Mouse (Mus musculus) midbrain, embryonic 13.5 days (tissue): ENCODE measurements around the gene Stoml3. TPM values are rescaled to one million over a fixed set of nuclear protein-coding genes. Genes with fewer than 3 reads are reported as not detected.

Experiments used
- ATAC-seq: fragments of 200-750 bp; cut with Nextera tagmentation; 2 replicates; pipeline ENCODE4 v1.8.0; 2017; ENCODE audit warnings: mild to moderate bottlenecking, moderate TSS enrichment, moderate library complexity
- H3K27ac ChIP-seq: fragments of 300-500 bp; sonication (generic); 2 replicates; pipeline ENCODE4 v1.5.1; 2015; ENCODE audit warnings: inconsistent platforms, mild to moderate bottlenecking, moderate library complexity
- H3K27me3 ChIP-seq: fragments of 300-500 bp; sonication (generic); 2 replicates; pipeline ENCODE4 v1.6.1; 2015; ENCODE audit warnings: mild to moderate bottlenecking, inconsistent platforms
- H3K36me3 ChIP-seq: fragments of 300-500 bp; sonication (generic); 2 replicates; pipeline ENCODE4 v1.6.1; 2015; ENCODE audit warnings: mild to moderate bottlenecking, inconsistent platforms
- H3K4me1 ChIP-seq: fragments of 300-500 bp; sonication (generic); replicated peaks from 2 replicates; pipeline ENCODE4 v1.6.1; 2015; ENCODE audit warnings: inconsistent platforms
- H3K4me2 ChIP-seq: fragments of 300-500 bp; sonication (generic); replicated peaks from 2 replicates; pipeline ENCODE4 v1.6.1; 2015; ENCODE audit warnings: moderate library complexity, mild to moderate bottlenecking, inconsistent platforms
- H3K4me3 ChIP-seq: fragments of 300-500 bp; sonication (generic); replicated peaks from 2 replicates; pipeline ENCODE4 v1.5.1; 2015; ENCODE audit warnings: mild to moderate bottlenecking, inconsistent platforms
- H3K9ac ChIP-seq: fragments of 300-500 bp; sonication (generic); replicated peaks from 2 replicates; pipeline ENCODE4 v1.6.1; 2015; ENCODE audit warnings: mild to moderate bottlenecking, inconsistent platforms
- H3K9me3 ChIP-seq: fragments of 300-500 bp; sonication (generic); 2 replicates; pipeline ENCODE4 v1.6.1; 2016; ENCODE audit warnings: mild to moderate bottlenecking, inconsistent platforms
- WGBS: fragments of 180-500 bp; shearing (Covaris S2); methylation state at CpG from one replicate; pipeline ENCODE4 v1.1.7; 2015; 5-methylcytosine and 5-hydroxymethylcytosine counted together
- polyA plus RNA-seq: library from polyadenylated mRNA; unstranded; fragments of >200 nt; fragmentation: Nextera tagmentation; extraction: Ambion mirVana; gene quantifications from 2 replicates; pipeline ENCODE4 v1.2.1, GENCODE M21; 2015

The Stoml3 gene
- polyA plus RNA-seq, 1 experiment from 2014 or later = not detected

- Histone ChIP-seq H3K4me3 (peak within 1 kb of the TSS; percentile 87), H3K9ac (peak within 1 kb of the TSS; percentile 89), H3K9me3 (no peaks in the 10 kb centered on the region), H3K4me1 (peaks cover 46% of the 10 kb centered on the region), H3K4me2 (peak within 1 kb of the TSS; percentile 82), H3K27me3 (no peaks in the 10 kb centered on the region), H3K36me3 (peaks cover 25% of the 10 kb centered on the region), H3K27ac (peak within 1 kb of the TSS; percentile 92)
- ATAC-seq = peak; percentile 99
- WGBS = under 1% methylated on average over 52 of the region's 52 CpGs
Observed at GRCm38 (mm10) chr3:53463046-53463764, 25.2 kb upstream of the Stoml3 start, which contains the start of the genes Nhlrc3 and Proser1. TSS of gene Nhlrc3 (minus strand) at chr3:53463332. TSS of gene Proser1 (plus strand) at chr3:53463666.

DNA sequence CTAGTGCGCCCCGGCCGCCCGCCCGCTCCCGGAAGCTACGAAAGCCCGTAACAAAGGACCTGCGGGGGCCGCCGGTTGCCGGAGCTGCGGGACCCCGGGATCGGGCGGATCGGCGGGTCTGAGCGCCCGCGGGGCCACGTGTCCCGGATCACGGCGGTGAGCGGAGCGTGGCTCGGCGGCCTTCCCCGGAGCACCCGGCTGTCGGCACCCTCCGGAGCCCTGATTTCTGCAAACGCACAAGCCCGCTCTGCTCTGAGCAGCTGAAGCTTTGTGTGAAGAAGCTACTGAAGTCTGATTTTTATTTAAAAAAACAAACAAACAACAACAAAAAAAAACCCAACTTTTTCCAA lies 24.7 kb upstream of the Stoml3 start:
- H3K36me3 ChIP-seq = peaks cover 20% of the 10 kb centered on the region
- H3K4me1 ChIP-seq = peaks cover 50% of the 10 kb centered on the region
- H3K4me2 ChIP-seq = peak overlapping the region; percentile 72
- H3K27me3 ChIP-seq = no peaks in the 10 kb centered on the region
- under 1% methylated on average over 33 of the region's 35 CpGs for WGBS
- peak overlapping the region; percentile 89 for H3K9ac ChIP-seq
- H3K4me3 ChIP-seq = peak overlapping the region; percentile 87
- H3K9me3 ChIP-seq = no peaks in the 10 kb centered on the region
- peak; percentile 84 for ATAC-seq
- peak overlapping the region; percentile 92 for H3K27ac ChIP-seq

- Histone ChIP-seq H3K4me1 (peaks cover 50% of the 10 kb centered on the region), H3K4me3 (peak overlapping the region; percentile 87), H3K27ac (peak overlapping the region; percentile 92), H3K36me3 (peaks cover 23% of the 10 kb centered on the region), H3K27me3 (no peaks in the 10 kb centered on the region), H3K9me3 (no peaks in the 10 kb centered on the region), H3K9ac (peak overlapping the region; percentile 89), H3K4me2 (peak overlapping the region; percentile 72)
- no peak for ATAC-seq
- under 1% methylated on average over 20 of the region's 20 CpGs for WGBS
Observed at GRCm38 (mm10) chr3:53464146-53464698, 24.2 kb upstream of the Stoml3 start.

- no peak for ATAC-seq
- WGBS = 67% methylated on average over 6 of the region's 6 CpGs
- Histone ChIP-seq H3K4me2 (peak overlapping the region; percentile 72), H3K4me3 (peak overlapping the region; percentile 87), H3K27ac (no peak overlapping the region), H3K9me3 (no peaks in the 10 kb centered on the region), H3K27me3 (no peaks in the 10 kb centered on the region), H3K9ac (peak overlapping the region; percentile 53), H3K36me3 (peaks cover 24% of the 10 kb centered on the region), H3K4me1 (peaks cover 50% of the 10 kb centered on the region)
Observed at GRCm38 (mm10) chr3:53465330-53465729, 23.1 kb upstream of the Stoml3 start.

DNA sequence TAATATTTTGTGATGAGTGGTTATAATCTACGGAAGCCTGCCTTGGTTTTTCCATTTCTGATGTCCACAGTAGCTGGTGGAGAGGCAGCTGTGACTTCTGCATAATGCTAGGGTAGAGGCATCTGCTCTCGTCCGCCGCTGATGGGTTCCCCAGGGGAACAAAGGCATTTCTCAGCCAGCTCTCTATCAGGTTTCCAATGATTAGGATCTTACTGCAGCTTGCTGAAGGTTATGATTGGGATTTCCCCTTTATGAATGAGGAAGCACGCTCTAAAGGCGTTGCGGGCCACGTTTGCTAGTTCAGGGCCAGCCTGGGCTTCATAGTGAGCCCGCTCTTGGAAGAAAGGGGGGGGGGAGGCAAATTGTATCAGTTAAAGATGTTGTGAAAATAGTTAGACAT lies 22.0 kb upstream of the Stoml3 start:
- Histone ChIP-seq H3K9ac (peak overlapping the region; percentile 54; the same call in 1 of the 2 replicates), H3K27me3 (no peaks in the 10 kb centered on the region), H3K9me3 (no peaks in the 10 kb centered on the region), H3K4me3 (peak overlapping the region; percentile 87), H3K27ac (no peak overlapping the region), H3K4me2 (peak overlapping the region; percentile 72), H3K4me1 (peaks cover 45% of the 10 kb centered on the region), H3K36me3 (peaks cover 25% of the 10 kb centered on the region)
- no peak for ATAC-seq
- 68% methylated on average over 9 of the region's 9 CpGs for WGBS

GRCm38 (mm10) chr3:53467356-53467755 lies 21.1 kb upstream of the Stoml3 start:
- no peak for ATAC-seq
- H3K27ac ChIP-seq = no peak overlapping the region
- H3K4me1 ChIP-seq = peaks cover 39% of the 10 kb centered on the region
- peaks cover 33% of the 10 kb centered on the region for H3K36me3 ChIP-seq
- no peak overlapping the region for H3K4me2 ChIP-seq
- 89% methylated on average over 5 of the region's 5 CpGs for WGBS
- H3K9me3 ChIP-seq = no peaks in the 10 kb centered on the region
- no peaks in the 10 kb centered on the region for H3K27me3 ChIP-seq
- H3K9ac ChIP-seq = no peak overlapping the region
- H3K4me3 ChIP-seq = no peak overlapping the region; the same call in 1 of the 2 replicates

GRCm38 (mm10) chr3:53469650-53470049 lies 18.8 kb upstream of the Stoml3 start:
- Histone ChIP-seq H3K9ac (no peak overlapping the region), H3K4me3 (no peak overlapping the region), H3K4me1 (peaks cover 34% of the 10 kb centered on the region), H3K27me3 (no peaks in the 10 kb centered on the region), H3K4me2 (no peak overlapping the region), H3K36me3 (peaks cover 56% of the 10 kb centered on the region), H3K27ac (no peak overlapping the region), H3K9me3 (no peaks in the 10 kb centered on the region)
- ATAC-seq = no peak
- WGBS = 94% methylated on average over 5 of the region's 5 CpGs

DNA sequence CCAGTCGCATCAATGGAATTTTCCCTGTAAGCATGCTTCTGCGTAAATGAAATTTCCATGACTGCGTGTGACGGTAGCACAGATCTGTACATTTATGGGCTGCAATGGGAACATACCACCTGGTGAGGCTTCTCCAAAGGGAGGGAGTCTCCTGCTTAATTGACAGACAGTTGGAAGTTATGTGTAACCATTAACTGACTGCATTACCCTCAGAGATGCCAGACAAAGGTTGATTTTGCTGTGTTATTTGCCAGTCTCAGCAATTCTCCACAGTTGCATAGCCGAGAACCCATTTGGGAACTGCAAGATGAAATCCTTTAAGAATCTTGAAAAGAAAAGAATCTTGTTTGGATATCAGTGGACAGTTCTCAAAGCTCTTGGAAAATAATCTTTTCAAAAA lies 16.4 kb upstream of the Stoml3 start:
- 98% methylated on average over 5 of the region's 5 CpGs for whole genome bisulfite sequencing
- no peak overlapping the region for H3K9ac ChIP-seq
- ATAC-seq = no peak
- H3K4me3 ChIP-seq = no peak overlapping the region
- peaks cover 76% of the 10 kb centered on the region for H3K36me3 ChIP-seq
- no peaks in the 10 kb centered on the region for H3K27me3 ChIP-seq
- H3K9me3 ChIP-seq = no peaks in the 10 kb centered on the region
- no peak overlapping the region for H3K4me2 ChIP-seq
- no peak overlapping the region for H3K27ac ChIP-seq
- H3K4me1 ChIP-seq = peaks cover 10% of the 10 kb centered on the region

DNA sequence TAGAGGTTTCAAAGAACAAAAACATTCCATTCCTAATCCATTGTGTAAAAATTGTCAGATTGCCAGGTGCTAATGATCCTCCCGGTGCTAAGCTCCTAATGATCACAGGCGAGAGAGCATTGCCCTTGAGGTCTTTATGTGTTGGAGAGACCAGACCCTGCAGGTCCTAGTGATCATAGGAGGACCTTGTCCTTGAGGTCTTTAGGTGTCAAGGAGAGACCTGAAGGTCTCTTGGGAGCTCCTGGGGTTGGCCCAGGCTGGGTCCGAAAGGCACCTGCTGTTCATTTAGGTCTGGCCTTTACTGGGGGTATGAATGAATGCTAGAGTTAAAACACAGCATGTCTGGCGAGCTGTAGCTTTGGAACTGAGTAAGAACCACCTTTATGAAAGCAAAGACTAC lies 14.3 kb upstream of the Stoml3 start:
- H3K4me1 ChIP-seq = no peaks in the 10 kb centered on the region
- H3K9me3 ChIP-seq = no peaks in the 10 kb centered on the region
- no peak overlapping the region for H3K9ac ChIP-seq
- WGBS = 82% methylated on average over 4 of the region's 4 CpGs
- H3K27me3 ChIP-seq = no peaks in the 10 kb centered on the region
- H3K36me3 ChIP-seq = peaks cover 93% of the 10 kb centered on the region
- no peak overlapping the region for H3K4me3 ChIP-seq
- H3K27ac ChIP-seq = no peak overlapping the region
- H3K4me2 ChIP-seq = no peak overlapping the region
- no peak for ATAC-seq

DNA sequence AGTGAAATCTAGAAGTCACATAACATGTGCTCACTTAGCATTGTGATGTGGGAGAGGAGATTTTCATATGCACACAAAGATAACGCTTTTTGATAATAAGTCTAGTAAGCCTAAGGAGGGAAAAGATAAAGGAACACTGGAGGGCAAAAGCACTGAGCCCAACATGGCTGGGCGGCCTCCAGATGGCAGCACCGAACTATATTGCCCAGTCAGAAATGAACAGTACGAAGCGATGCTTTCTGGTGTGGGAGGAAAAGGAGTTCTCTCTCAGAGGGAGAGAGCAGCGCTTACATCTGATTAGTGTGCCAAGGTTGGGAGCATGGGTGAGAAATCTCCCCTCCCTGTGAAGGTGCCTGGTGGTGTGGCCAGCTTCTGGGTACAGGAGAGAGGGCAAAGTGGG lies 12.6 kb upstream of the Stoml3 start:
- Histone ChIP-seq H3K4me2 (no peak overlapping the region), H3K4me1 (no peaks in the 10 kb centered on the region), H3K4me3 (no peak overlapping the region), H3K36me3 (peaks cover 93% of the 10 kb centered on the region), H3K9me3 (no peaks in the 10 kb centered on the region), H3K27ac (no peak overlapping the region), H3K27me3 (no peaks in the 10 kb centered on the region), H3K9ac (no peak overlapping the region)
- no peak for ATAC-seq
- 73% methylated on average over 6 of the region's 6 CpGs for WGBS

DNA sequence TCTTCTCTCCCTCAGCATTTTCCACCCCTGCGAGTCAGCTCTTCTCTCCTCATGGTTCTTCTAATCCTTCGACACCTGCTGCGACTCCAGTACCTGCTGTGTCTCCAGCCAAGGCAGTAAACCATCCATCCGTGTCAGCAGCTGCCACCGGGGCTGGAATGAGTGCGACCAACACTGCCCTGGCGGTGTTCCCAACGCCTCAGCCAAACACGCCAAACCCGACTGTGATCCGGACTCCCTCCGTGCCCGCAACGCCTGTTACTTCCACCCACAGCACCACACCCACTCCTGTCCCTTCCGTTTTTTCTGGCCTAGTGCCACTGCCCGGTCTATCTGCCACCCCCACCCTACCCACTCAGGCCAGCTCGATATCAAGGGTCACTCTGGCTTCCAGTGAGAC lies 11.0 kb upstream of the Stoml3 start:
- Histone ChIP-seq H3K4me1 (no peaks in the 10 kb centered on the region), H3K27ac (no peak overlapping the region), H3K9ac (no peak overlapping the region), H3K4me2 (no peak overlapping the region), H3K4me3 (no peak overlapping the region), H3K27me3 (no peaks in the 10 kb centered on the region), H3K9me3 (no peaks in the 10 kb centered on the region), H3K36me3 (peaks cover 92% of the 10 kb centered on the region)
- 88% methylated on average over 17 of the region's 17 CpGs for WGBS
- ATAC-seq = no peak

DNA sequence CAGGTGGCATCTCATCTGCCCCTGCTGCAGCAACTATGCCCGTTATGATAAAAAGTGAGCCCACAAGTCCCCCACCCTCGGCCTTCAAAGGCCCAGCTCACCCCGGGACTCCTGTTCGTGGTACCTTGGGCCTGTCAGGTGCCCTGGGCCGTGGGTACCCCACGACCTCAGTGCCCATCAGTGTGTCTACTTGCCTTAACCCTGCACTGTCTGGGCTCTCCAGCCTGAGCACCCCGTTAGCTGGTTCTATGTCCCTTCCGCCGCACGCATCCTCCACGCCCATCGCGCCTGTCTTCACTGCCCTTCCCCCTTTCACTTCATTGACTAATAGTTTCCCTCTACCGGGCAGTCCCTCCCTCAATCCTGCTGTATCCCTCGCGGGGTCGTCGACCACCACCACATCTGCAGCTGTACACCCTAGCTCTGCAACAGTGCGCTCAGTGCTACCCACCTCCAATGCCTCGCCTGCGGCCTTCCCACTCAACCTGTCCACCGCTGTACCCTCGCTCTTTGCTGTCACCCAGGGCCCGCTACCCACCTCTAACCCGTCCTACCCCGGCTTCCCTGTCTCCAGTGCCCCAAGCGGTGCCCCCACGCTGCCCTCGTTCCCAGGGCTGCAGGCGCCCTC lies 9.9 kb upstream of the Stoml3 start:
- ATAC-seq = peak; percentile 51
- no peaks in the 10 kb centered on the region for H3K4me1 ChIP-seq
- H3K27ac ChIP-seq = no peak overlapping the region
- H3K4me2 ChIP-seq = no peak overlapping the region
- H3K36me3 ChIP-seq = peaks cover 86% of the 10 kb centered on the region
- WGBS = 97% methylated on average over 30 of the region's 30 CpGs
- H3K9me3 ChIP-seq = no peaks in the 10 kb centered on the region
- H3K4me3 ChIP-seq = no peak overlapping the region
- H3K9ac ChIP-seq = no peak overlapping the region
- no peaks in the 10 kb centered on the region for H3K27me3 ChIP-seq
